Mouse (Mus musculus): ENCODE measurements around the gene Ankef1. TPM values are rescaled to one million over a fixed set of nuclear protein-coding genes. Genes with fewer than 3 reads are reported as not detected.

The Ankef1 gene
- not detected for polyA plus RNA-seq (2012; fragmentation: generic; extraction: Trizol)
- long read RNA-seq, experiment 1: 0 reads
- long read RNA-seq, experiment 2: 0 reads

DNA sequence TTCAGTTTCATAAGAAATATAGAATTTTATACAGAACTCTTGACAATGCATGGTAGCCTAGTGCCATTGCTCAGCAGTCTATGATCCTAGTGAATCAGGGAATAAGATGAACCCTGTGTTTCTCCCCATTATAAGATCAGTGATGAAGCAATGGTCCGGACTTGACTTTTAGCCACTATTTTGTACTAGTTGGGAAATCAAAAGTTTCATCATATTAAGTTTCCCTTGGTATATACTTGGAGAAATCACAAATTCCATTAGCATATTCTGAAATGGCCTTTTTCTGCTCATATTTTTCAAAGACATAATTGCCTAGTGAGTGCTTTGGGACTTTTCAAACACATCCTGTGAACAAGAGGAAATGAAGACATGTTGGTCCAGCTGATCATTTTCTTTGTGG, at the start of gene Ankef1:
Ankef1 (plus strand) TSS at position 260 of the 400 bp plus-strand sequence.
- Histone ChIP-seq H3K79me3 (ENCODE audit: low read depth) (no peaks in the 10 kb centered on the region), H3K27me3 (ENCODE audit: control insufficient read depth, insufficient read depth, insufficient read length) (no peaks in the 10 kb centered on the region), H3K36me3 (ENCODE audit: control insufficient read depth, insufficient read depth) (no peaks in the 10 kb centered on the region), H3K79me2 (ENCODE audit: control insufficient read depth, insufficient read depth) (no peaks in the 10 kb centered on the region), H3K4me3 (ENCODE audit: insufficient read depth, poor library complexity, severe bottlenecking) (no peak within 1 kb of the TSS), H3ac (ENCODE audit: control insufficient read depth, insufficient read length, low read depth) (no peak within 1 kb of the TSS)
- TF ChIP-seq MYOG (IDR thresholded peaks at IDR 0.05; ENCODE audit: control insufficient read depth, extremely low read depth, insufficient read length): no peak
- TF ChIP-seq CTCF (IDR thresholded peaks at IDR 0.05; ENCODE audit: control insufficient read depth, insufficient read depth, insufficient read length): no peak
- no peak for TF ChIP-seq MAX (IDR thresholded peaks at IDR 0.05)
- no peak for TF ChIP-seq FOSL1 (IDR thresholded peaks at IDR 0.05; ENCODE audit: insufficient read depth, low read length, poor library complexity, severe bottlenecking)
- TF ChIP-seq MYOD1 (IDR thresholded peaks at IDR 0.05; ENCODE audit: control insufficient read depth, insufficient read length, low read depth): no peak
- TF ChIP-seq USF1 (IDR thresholded peaks at IDR 0.05; ENCODE audit: low read depth): no peak
- no peak for TF ChIP-seq CEBPB (IDR thresholded peaks at IDR 0.05; ENCODE audit: low read depth)

DNA sequence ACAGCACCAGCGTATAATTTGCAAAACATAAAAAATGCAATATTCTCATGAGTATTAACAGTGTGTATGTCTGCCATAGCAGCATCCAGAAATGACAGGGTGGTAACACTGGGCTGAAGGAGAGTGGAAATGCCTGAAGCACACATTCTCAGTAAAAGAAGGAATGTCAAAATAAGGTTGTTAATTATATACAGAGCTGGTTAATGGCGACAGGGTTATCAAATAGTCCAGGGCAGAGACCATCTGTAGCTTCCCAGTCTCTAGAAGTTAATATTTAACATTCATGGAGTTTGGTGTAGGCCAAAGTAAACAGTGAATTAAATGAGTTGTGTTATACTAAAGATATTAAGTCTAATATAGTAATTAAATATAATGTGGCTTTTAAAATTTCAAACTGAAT, 45.2 kb upstream of the Ankef1 start:
- TF ChIP-seq MYOG (IDR thresholded peaks at IDR 0.05; ENCODE audit: control insufficient read depth, extremely low read depth, insufficient read length): no peak
- no peak for TF ChIP-seq MAX (IDR thresholded peaks at IDR 0.05)

DNA sequence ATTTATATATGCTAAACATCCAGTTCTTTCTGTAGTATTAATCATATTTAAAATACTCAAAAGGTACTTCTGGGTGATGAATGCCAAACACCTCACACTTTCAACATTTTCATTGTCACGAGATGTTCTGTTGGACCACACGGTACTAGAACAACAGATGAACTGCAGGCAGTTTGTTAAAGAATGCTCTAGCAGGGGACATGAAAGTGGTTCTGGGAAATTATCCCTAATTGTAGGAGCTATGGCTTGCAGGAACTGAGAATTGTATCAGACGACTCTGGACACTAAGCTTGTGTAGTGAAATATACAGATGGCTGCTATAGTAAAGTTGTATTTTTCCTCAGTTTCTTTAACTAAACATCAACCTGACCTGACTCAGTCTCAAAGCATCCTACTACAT, 44.8 kb upstream of the Ankef1 start:
- Histone ChIP-seq H3K36me3 (ENCODE audit: control insufficient read depth, insufficient read depth) (no peaks in the 10 kb centered on the region), H3ac (ENCODE audit: control insufficient read depth, insufficient read length, low read depth) (no peak overlapping the region), H3K79me3 (ENCODE audit: low read depth) (no peaks in the 10 kb centered on the region), H3K27me3 (ENCODE audit: control insufficient read depth, insufficient read depth, insufficient read length) (no peaks in the 10 kb centered on the region), H3K4me3 (ENCODE audit: insufficient read depth, poor library complexity, severe bottlenecking) (no peak overlapping the region), H3K79me2 (ENCODE audit: control insufficient read depth, insufficient read depth) (no peaks in the 10 kb centered on the region)
- TF ChIP-seq CEBPB (IDR thresholded peaks at IDR 0.05; ENCODE audit: low read depth) (no peak), MYOG (IDR thresholded peaks at IDR 0.05; ENCODE audit: control insufficient read depth, extremely low read depth, insufficient read length) (no peak), FOSL1 (IDR thresholded peaks at IDR 0.05; ENCODE audit: insufficient read depth, low read length, poor library complexity, severe bottlenecking) (no peak), MYOD1 (IDR thresholded peaks at IDR 0.05; ENCODE audit: control insufficient read depth, insufficient read length, low read depth) (no peak), MAX (IDR thresholded peaks at IDR 0.05) (no peak), USF1 (IDR thresholded peaks at IDR 0.05; ENCODE audit: low read depth) (no peak), CTCF (IDR thresholded peaks at IDR 0.05; ENCODE audit: control insufficient read depth, insufficient read depth, insufficient read length) (no peak)

More for the DNA sequence above, 45.2 kb upstream of the Ankef1 start:
- H3K4me3 ChIP-seq (ENCODE audit: insufficient read depth, poor library complexity, severe bottlenecking): no peak overlapping the region
- H3K79me2 ChIP-seq (ENCODE audit: control insufficient read depth, insufficient read depth): no peaks in the 10 kb centered on the region
- H3K27me3 ChIP-seq (ENCODE audit: control insufficient read depth, insufficient read depth, insufficient read length): no peaks in the 10 kb centered on the region
- H3ac ChIP-seq (ENCODE audit: control insufficient read depth, insufficient read length, low read depth): no peak overlapping the region
- no peaks in the 10 kb centered on the region for H3K36me3 ChIP-seq (ENCODE audit: control insufficient read depth, insufficient read depth)
- H3K79me3 ChIP-seq (ENCODE audit: low read depth): no peaks in the 10 kb centered on the region

DNA sequence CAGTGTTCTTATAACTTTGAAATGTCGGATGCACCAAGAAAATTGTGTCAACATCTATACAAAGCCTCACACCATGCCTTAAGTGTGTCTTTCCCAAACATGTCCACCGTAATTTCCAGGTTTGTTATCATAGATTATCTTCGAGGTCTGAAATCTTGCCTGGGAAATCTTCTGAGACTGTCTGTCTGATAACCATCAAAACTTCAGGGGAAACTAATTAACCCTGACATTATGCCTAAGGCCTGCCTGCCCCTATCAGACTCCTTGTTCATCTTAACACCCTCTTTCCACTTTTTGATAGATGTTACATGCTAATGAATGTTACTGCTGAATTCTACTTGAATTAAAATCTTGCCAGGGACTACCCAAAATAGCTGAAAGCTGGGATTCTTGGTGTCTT, 24.1 kb upstream of the Ankef1 start:
- Histone ChIP-seq H3K4me3 (ENCODE audit: insufficient read depth, poor library complexity, severe bottlenecking) (no peak overlapping the region), H3ac (ENCODE audit: control insufficient read depth, insufficient read length, low read depth) (no peak overlapping the region), H3K79me2 (ENCODE audit: control insufficient read depth, insufficient read depth) (no peaks in the 10 kb centered on the region), H3K36me3 (ENCODE audit: control insufficient read depth, insufficient read depth) (no peaks in the 10 kb centered on the region), H3K27me3 (ENCODE audit: control insufficient read depth, insufficient read depth, insufficient read length) (no peaks in the 10 kb centered on the region), H3K79me3 (ENCODE audit: low read depth) (no peaks in the 10 kb centered on the region)
- no peak for TF ChIP-seq MYOD1 (IDR thresholded peaks at IDR 0.05; ENCODE audit: control insufficient read depth, insufficient read length, low read depth)
- TF ChIP-seq USF1 (IDR thresholded peaks at IDR 0.05; ENCODE audit: low read depth): no peak
- TF ChIP-seq CTCF (IDR thresholded peaks at IDR 0.05; ENCODE audit: control insufficient read depth, insufficient read depth, insufficient read length): no peak
- TF ChIP-seq MYOG (IDR thresholded peaks at IDR 0.05; ENCODE audit: control insufficient read depth, extremely low read depth, insufficient read length): no peak
- TF ChIP-seq FOSL1 (IDR thresholded peaks at IDR 0.05; ENCODE audit: insufficient read depth, low read length, poor library complexity, severe bottlenecking): no peak
- no peak for TF ChIP-seq CEBPB (IDR thresholded peaks at IDR 0.05; ENCODE audit: low read depth)
- no peak for TF ChIP-seq MAX (IDR thresholded peaks at IDR 0.05)

DNA sequence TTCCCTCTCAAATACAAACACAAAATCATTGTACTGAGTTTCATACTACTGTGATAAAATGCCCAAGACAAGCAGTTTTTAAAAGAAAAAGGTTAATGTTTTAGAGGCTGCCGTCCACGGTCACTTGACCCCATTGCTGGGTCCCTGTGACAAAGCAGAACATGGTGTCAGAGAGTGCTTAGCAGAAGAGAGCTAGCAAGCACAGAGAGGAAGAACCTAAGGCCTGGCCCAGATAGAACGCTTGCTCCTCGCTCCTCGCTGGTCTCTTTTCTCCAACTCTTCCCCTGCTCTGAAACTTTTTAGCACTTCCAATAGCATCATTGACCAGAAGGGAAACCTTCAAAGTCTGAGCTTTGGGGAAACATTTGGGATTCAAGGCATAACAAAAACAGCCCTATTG, 19.4 kb upstream of the Ankef1 start:
- Histone ChIP-seq H3K79me2 (ENCODE audit: control insufficient read depth, insufficient read depth) (no peaks in the 10 kb centered on the region), H3ac (ENCODE audit: control insufficient read depth, insufficient read length, low read depth) (no peak overlapping the region), H3K27me3 (ENCODE audit: control insufficient read depth, insufficient read depth, insufficient read length) (no peaks in the 10 kb centered on the region), H3K4me3 (ENCODE audit: insufficient read depth, poor library complexity, severe bottlenecking) (no peak overlapping the region), H3K79me3 (ENCODE audit: low read depth) (no peaks in the 10 kb centered on the region), H3K36me3 (ENCODE audit: control insufficient read depth, insufficient read depth) (no peaks in the 10 kb centered on the region)
- no peak for TF ChIP-seq MAX (IDR thresholded peaks at IDR 0.05)

DNA sequence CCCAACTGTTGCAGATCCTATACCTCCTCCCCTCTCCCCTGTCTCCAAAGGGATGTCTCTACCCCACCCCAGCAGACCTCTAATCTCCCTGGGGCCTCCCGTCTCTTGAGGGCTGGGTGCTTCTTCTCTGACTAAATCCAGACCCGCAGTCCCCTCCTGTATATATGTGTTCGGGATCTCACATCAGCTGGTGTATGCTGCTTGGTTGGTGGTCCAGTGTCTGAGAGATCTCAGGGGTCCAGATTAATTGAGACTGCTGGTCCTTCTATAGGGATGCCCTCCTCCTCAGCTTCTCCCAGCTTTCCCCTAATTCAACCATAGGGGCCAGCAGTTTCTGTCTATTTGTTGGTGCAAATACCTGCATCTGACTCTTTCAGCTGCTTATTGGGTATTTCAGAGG, 18.7 kb upstream of the Ankef1 start:
- Histone ChIP-seq H3K4me3 (ENCODE audit: insufficient read depth, poor library complexity, severe bottlenecking) (no peak overlapping the region), H3K79me3 (ENCODE audit: low read depth) (no peaks in the 10 kb centered on the region), H3K79me2 (ENCODE audit: control insufficient read depth, insufficient read depth) (no peaks in the 10 kb centered on the region), H3K27me3 (ENCODE audit: control insufficient read depth, insufficient read depth, insufficient read length) (no peaks in the 10 kb centered on the region), H3ac (ENCODE audit: control insufficient read depth, insufficient read length, low read depth) (no peak overlapping the region), H3K36me3 (ENCODE audit: control insufficient read depth, insufficient read depth) (no peaks in the 10 kb centered on the region)
- TF ChIP-seq CTCF (IDR thresholded peaks at IDR 0.05; ENCODE audit: control insufficient read depth, insufficient read depth, insufficient read length): no peak
- no peak for TF ChIP-seq CEBPB (IDR thresholded peaks at IDR 0.05; ENCODE audit: low read depth)
- no peak for TF ChIP-seq MYOD1 (IDR thresholded peaks at IDR 0.05; ENCODE audit: control insufficient read depth, insufficient read length, low read depth)
- no peak for TF ChIP-seq MAX (IDR thresholded peaks at IDR 0.05)
- no peak for TF ChIP-seq USF1 (IDR thresholded peaks at IDR 0.05; ENCODE audit: low read depth)
- no peak for TF ChIP-seq MYOG (IDR thresholded peaks at IDR 0.05; ENCODE audit: control insufficient read depth, extremely low read depth, insufficient read length)
- TF ChIP-seq FOSL1 (IDR thresholded peaks at IDR 0.05; ENCODE audit: insufficient read depth, low read length, poor library complexity, severe bottlenecking): no peak

All from C2C12 (cell line).